Mouse (Mus musculus): ENCODE data around the gene Tmem120b.

DNA sequence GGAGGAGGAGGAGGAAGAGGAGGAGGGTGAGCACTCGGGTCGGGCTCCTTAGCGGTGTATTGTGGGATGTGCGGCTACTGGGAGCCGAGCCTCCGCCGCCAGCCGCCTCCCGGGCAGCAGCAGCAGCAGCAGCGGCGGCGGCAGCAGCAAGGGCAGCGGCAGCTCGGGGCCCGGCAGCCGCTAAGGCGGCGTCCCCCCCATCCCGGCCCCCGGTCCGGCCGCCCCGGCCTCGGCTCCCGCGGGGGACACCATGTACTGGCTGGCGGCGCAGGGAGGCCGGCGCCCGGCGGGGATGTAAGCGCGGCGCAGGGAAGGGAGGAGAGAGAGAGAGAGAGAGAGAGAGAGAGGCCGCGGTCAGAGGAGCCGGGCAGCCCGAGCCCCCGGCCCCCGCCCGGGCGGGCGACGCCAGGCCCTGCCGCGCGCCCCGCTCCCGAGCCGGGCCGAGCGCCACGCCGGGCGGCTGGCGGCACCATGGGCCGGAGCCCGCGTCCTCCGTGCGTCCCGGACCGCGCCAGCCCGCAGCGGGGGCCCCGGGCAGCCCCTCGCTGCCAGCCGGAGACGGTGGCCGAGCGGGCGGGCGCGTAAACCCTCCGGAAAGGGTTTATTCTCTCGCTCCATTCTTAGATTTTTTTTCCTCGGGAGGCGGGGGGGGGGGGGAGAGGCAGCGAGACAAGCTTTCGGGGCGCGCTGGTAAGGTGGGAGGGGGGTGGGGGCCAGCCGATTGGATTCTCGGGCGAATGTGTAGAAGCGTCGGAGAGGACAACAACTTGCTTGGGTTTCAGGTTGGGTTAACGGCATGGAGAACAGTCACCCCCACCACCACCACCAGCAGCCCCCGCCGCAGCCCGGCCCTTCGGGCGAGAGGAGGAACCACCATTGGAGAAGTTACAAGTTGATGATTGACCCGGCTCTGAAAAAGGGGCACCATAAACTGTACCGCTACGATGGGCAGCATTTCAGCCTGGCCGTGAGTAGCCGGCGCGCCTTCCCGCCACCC is 74.2 kb downstream of the Tmem120b start, which contains the start of gene Setd1b:
- TF ChIP-seq CTCF (IDR thresholded peaks at IDR 0.05) (0 out of 2 replicates have a peak, but pooled peaks have one; percentile 4), EP300 (IDR thresholded peaks at IDR 0.05) (no peak)

Data from lung, postnatal 0 days (tissue).